Mouse (Mus musculus) thymus, adult 2 months (tissue): ENCODE data around the gene H13. TPM values are rescaled to one million over a fixed set of nuclear protein-coding genes. Genes with fewer than 3 reads are reported as not detected.

ENCODE experiments used
- DNase-seq: peaks from one replicate; pipeline ENCODE4 v3.0.0; 2021
- H3K27ac ChIP-seq: fragments of 200-500 bp; 2 replicates; pipeline ENCODE4 v1.5.1; 2012; ENCODE audit warnings: low read length, control low read depth; ENCODE audit not compliant: control insufficient read depth, insufficient read depth
- H3K27me3 ChIP-seq: fragments of 200-500 bp; 2 replicates; pipeline ENCODE4 v1.6.1; 2012; ENCODE audit warnings: mild to moderate bottlenecking, low read length, moderate library complexity, mixed read lengths; ENCODE audit not compliant: control insufficient read depth, insufficient read depth
- H3K36me3 ChIP-seq: fragments of 200-500 bp; 2 replicates; pipeline ENCODE4 v1.6.1; 2012; ENCODE audit warnings: mild to moderate bottlenecking, low read length, moderate library complexity; ENCODE audit not compliant: control insufficient read depth, insufficient read depth
- H3K4me1 ChIP-seq: fragments of 200-500 bp; replicated peaks from 2 replicates; pipeline ENCODE4 v1.6.1; 2012; ENCODE audit warnings: low read length; ENCODE audit not compliant: control insufficient read depth, insufficient read depth
- H3K4me3 ChIP-seq: fragments of 200-500 bp; 2 replicates; pipeline ENCODE4 v1.5.1; 2012; ENCODE audit warnings: mild to moderate bottlenecking, low read length, control low read depth, moderate library complexity; ENCODE audit not compliant: control insufficient read depth, insufficient read depth
- CTCF ChIP-seq: fragments of 200-500 bp; IDR thresholded peaks from 2 replicates; pipeline ENCODE4 v1.5.1; 2012; ENCODE audit warnings: mild to moderate bottlenecking, control low read depth, low read length, moderate library complexity, borderline replicate concordance; ENCODE audit not compliant: control insufficient read depth, poor library complexity, insufficient read depth; ENCODE audit errors: extremely low read depth
- POLR2A ChIP-seq: fragments of 200-500 bp; IDR thresholded peaks from 2 replicates; pipeline ENCODE4 v1.6.1; 2012; ENCODE audit warnings: mild to moderate bottlenecking, low read length, control low read depth, moderate library complexity; ENCODE audit not compliant: control insufficient read depth, poor library complexity, insufficient read depth; ENCODE audit errors: extremely low read depth
- WGBS: fragments of 180-500 bp; shearing (Covaris S2); methylation state at CpG from one replicate; pipeline ENCODE4 v1.1.7; 2018; 5-methylcytosine and 5-hydroxymethylcytosine counted together
- polyA plus RNA-seq: library from polyadenylated mRNA; depleted of rRNA; stranded (reverse); fragments of >200 nt; gene quantifications from 2 replicates; pipeline ENCODE4 v1.2.3, GENCODE M21; 2012

The H13 gene
- polyA plus RNA-seq, 1 experiment: 270 TPM

- no peaks in the 10 kb centered on the region for H3K4me1 ChIP-seq
- no peaks in the 10 kb centered on the region for H3K36me3 ChIP-seq
- no peak within 1 kb of the TSS for H3K27ac ChIP-seq
- H3K4me3 ChIP-seq: peak within 1 kb of the TSS; percentile 2; the same call in 1 of the 2 replicates
- peaks cover 5% of the 10 kb centered on the region; the same call in 1 of the 2 replicates for H3K27me3 ChIP-seq
- WGBS: 4% methylated on average over 59 of the region's 59 CpGs
- TF ChIP-seq CTCF (no peak), POLR2A (no peak)
- DNase-seq: no peak
Measured at GRCm38 (mm10) chr2:152626774-152627591, 42.3 kb upstream of the H13 start, which contains the start of gene Rem1. Gene Rem1 (plus strand): TSS chr2:152626951.

- no peaks in the 10 kb centered on the region for H3K36me3 ChIP-seq
- DNase-seq: no peak
- no peak for TF ChIP-seq CTCF
- TF ChIP-seq POLR2A: no peak
- no peak overlapping the region for H3K4me3 ChIP-seq
- 81% methylated on average over 17 of the region's 17 CpGs for WGBS
- no peaks in the 10 kb centered on the region for H3K4me1 ChIP-seq
- no peak overlapping the region for H3K27ac ChIP-seq
- H3K27me3 ChIP-seq: peaks cover 5% of the 10 kb centered on the region; the same call in 1 of the 2 replicates
Measured at GRCm38 (mm10) chr2:152628066-152628465, 41.2 kb upstream of the H13 start.

GRCm38 (mm10) chr2:152629239-152629638, 40.0 kb upstream of the H13 start:
- no peak for TF ChIP-seq POLR2A
- TF ChIP-seq CTCF: no peak
- 71% methylated on average over 3 of the region's 3 CpGs for WGBS
- no peak overlapping the region for H3K27ac ChIP-seq
- no peak overlapping the region for H3K4me3 ChIP-seq
- no peaks in the 10 kb centered on the region for H3K36me3 ChIP-seq
- peaks cover 5% of the 10 kb centered on the region; the same call in 1 of the 2 replicates for H3K27me3 ChIP-seq
- 0 out of 2 replicates have a peak, but pooled peaks cover 3% of the 10 kb centered on the region for H3K4me1 ChIP-seq
- DNase-seq: no peak

GRCm38 (mm10) chr2:152629904-152630303, 39.4 kb upstream of the H13 start:
- no peak overlapping the region for H3K27ac ChIP-seq
- TF ChIP-seq CTCF (no peak), POLR2A (no peak)
- no peak overlapping the region for H3K4me3 ChIP-seq
- no peak for DNase-seq
- peaks cover 5% of the 10 kb centered on the region; the same call in 1 of the 2 replicates for H3K27me3 ChIP-seq
- H3K36me3 ChIP-seq: no peaks in the 10 kb centered on the region
- 0 out of 2 replicates have a peak, but pooled peaks cover 3% of the 10 kb centered on the region for H3K4me1 ChIP-seq
- 96% methylated on average over 6 of the region's 6 CpGs for WGBS

GRCm38 (mm10) chr2:152633334-152633733, 35.9 kb upstream of the H13 start:
- no peaks in the 10 kb centered on the region for H3K36me3 ChIP-seq
- no peak overlapping the region for H3K4me3 ChIP-seq
- DNase-seq: no peak
- WGBS: 71% methylated on average over 17 of the region's 17 CpGs
- TF ChIP-seq POLR2A: no peak
- no peak for TF ChIP-seq CTCF
- 0 out of 2 replicates have a peak, but pooled peaks cover 3% of the 10 kb centered on the region for H3K4me1 ChIP-seq
- no peaks in the 10 kb centered on the region; the same call in 1 of the 2 replicates for H3K27me3 ChIP-seq
- no peak overlapping the region for H3K27ac ChIP-seq

GRCm38 (mm10) chr2:152634311-152634710, 35.0 kb upstream of the H13 start:
- TF ChIP-seq CTCF (no peak), POLR2A (no peak)
- Histone ChIP-seq H3K27me3 (no peaks in the 10 kb centered on the region), H3K4me1 (0 out of 2 replicates have a peak, but pooled peaks cover 3% of the 10 kb centered on the region), H3K36me3 (no peaks in the 10 kb centered on the region), H3K27ac (no peak overlapping the region), H3K4me3 (no peak overlapping the region)
- DNase-seq: no peak
- WGBS: 89% methylated on average over 29 of the region's 29 CpGs
